Mouse (Mus musculus): ENCODE results near the gene Tmie.
A peak's percentile ranks its signal among the peaks of the same experiment; 100 is the strongest.
"Not testable (repeated sequence)": the region's sequence is repeated elsewhere in the genome, so short reads cannot be mapped to it uniquely, and the experiment has no call there.

The Tmie gene

DNA sequence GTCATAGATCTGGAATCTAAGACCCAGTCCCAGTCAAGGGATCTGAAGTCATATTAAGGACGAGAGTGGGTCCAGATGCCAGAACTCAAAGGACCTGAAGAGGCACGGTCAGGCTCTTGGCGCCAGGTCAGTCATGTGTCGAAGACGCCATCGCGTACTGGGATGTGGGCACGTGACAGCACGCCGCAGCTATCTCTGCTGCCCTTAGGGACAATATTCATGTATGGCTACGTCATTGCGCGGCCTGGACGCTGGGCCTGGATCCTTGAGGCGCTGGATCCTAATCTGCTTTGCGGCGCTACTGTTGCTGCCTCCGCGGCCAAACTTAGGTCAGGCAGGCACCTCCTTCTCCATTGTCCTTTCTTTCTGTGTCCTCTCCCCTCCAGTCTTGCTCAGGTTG is 45.5 kb downstream of the Tmie start, which contains the start of gene Prss45:
Gene Prss45, plus strand, starts transcription at position 178 of the 400 bp plus-strand sequence.
- DNase-seq, result no peak

GRCm38 (mm10) chr9:110833021-110833420 is 46.9 kb downstream of the Tmie start:
- peak; percentile 39 for DNase-seq

GRCm38 (mm10) chr9:110826390-110826789 is 53.5 kb downstream of the Tmie start, which contains the start of gene Prss43:
Gene Prss43 (plus strand): TSS chr9:110826690.
- DNase-seq, result no peak

DNA sequence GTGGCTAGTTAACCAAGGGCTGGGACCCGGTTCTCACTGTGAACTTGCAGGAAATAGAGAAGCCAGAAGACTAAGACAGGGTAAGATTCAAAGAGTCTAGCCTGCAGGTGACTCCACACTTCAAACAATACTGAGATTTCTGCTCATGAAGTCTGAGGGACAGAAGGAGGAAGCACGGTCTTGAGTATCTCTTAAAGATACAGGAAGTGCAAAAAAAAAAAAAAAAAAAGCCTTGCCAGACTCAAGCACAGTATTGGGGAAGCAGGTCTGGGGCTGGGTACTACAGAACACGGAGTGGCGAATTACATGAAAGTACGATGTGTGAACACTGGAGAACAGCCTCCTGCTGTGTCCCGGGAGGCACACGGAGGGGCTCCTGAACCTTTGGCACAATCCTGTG is 54.1 kb downstream of the Tmie start:
- no peak for DNase-seq

DNA sequence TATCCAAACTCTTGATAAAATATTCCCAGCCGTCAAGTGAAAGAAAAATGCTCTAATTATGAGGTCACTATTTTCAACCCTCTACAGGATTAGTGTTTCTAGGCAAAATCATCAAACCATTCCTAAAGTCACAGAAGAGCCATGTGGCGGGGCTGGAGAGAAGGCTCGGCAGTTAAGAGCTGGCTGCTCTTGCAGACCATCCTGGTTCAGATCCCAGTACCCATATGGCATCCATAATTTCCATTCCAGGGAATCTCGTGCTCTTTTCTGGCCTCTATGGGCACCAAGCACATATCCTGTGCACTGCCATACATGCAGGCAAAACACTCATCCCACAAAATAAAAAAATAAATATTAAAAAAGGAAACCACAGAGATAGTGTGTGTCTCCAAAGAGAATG is 54.5 kb downstream of the Tmie start:
- no peak for DNase-seq

DNA sequence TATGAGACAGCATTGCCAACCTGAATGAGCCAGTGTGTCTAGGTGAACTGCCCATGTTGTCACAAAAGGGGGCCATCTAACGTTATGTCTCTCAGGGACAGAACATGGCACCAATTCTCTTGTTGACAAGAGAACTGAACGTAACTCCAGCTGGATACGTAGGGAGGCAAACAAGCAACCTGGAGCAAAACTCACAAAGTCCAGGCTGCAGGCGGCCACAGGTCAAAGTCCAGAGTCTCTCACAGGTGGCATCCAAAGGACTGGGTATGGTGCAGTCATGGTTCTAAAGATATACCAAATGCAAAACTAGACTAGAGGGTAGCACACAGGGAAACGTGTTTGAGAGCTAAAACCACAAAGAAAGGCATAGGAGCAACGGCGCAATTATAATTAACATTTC is 58.5 kb downstream of the Tmie start:
- DNase-seq, result no peak

GRCm38 (mm10) chr9:110820546-110820945 is 59.4 kb downstream of the Tmie start:
- DNase-seq, result not testable (repeated sequence)

Data from thymus, postnatal 4 days (tissue).